Mouse (Mus musculus) ovary, adult 18-20 months (tissue): ENCODE measurements around the gene Plk2.

Experiments
- DNase-seq: peaks from one replicate; pipeline ENCODE4 v3.0.0; 2022; ENCODE audit warnings: low spot score, mixed read lengths

Plk2 gene

DNA sequence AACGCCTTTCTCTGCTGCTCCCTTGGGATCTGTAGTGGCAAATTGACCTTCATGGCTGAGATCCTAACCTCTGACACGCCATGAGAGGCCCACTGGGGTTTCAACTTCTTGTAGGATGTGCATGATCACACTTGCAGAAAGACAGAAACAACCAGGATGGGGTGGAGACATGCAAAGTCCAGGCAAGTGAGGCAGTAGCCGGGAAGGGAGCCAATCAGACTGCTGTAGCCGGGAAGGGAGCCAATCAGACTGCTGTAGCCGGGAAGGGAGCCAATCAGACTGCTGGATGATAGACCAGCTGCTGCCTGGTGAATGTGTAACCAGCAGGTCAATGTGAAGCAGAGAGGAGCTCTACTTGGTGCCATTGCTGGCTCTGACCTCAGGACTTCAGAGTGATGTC, 11.3 kb downstream of the Plk2 start:
- no peak for DNase-seq

DNA sequence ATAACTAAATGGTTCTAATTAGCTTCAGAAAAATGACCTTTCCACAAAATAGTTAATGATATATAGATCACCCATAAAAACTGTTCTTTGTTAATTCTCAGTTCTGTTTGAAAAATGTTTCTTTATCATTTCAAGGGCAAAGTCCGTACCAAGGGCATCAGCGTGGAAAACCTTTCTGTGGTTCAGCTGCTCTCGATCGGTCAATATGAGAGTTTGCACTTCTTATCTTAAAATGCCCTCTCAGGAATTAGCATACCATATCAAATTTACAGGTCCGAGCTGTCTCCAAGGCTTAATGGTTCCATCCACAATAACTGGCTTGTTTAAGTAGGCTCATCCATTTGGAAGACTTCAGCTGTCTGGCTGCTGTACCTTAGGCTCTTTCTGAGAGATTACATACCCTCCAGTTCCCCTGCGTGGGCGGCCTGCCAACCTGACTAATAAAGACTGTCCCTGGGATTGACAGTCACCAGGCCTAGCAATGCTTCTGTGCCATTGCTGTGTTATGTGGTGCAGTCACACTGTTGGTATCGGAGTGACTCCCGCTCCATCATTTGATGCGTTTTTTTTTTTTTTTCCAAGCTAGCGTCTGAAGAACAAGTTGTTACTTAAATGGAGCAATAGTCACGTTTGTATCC, 17.8 kb downstream of the Plk2 start:
- no peak for DNase-seq

- peak; percentile 8 for DNase-seq
Observed at GRCm38 (mm10) chr13:110418656-110419055, 23.8 kb downstream of the Plk2 start.

DNA sequence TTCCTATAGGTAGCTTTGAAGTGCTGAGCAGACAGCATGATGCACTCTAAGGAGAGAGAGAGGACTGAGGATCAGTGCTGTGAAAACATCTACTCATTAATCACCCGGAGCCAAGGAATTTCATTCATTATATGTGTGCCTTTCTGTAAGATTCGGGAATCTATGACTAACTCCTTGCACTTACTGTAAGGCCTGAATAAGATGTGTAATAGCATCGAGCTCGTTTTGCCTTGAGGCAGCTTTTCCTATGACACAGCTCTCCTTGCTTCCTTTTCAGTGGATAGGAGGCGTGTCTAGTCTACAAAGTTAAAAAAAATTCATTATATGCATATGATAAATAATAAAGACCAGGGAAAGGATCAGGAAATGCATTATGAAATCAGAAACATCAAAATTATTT, 24.8 kb downstream of the Plk2 start:
- no peak for DNase-seq

DNA sequence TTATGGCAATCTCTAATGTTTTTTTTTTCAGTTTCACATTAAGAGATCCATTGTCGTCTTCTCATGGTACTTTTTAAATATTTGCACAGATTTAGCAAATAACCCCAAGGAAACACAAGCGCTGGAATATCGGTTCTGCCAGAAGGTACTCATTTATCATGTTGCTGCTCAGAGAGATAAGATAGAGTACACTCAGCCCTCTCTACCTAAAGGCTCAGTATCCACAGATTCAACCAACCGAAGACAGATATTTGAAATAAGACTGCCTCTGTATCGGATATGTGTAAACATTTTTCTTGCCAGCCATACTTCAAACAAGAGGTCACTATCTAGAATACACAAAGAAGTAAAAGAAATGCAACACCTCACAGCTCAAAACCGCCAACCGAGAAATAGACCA, 27.6 kb downstream of the Plk2 start:
- DNase-seq = no peak

- no peak for DNase-seq
Observed at GRCm38 (mm10) chr13:110425512-110426222, 30.8 kb downstream of the Plk2 start.

DNA sequence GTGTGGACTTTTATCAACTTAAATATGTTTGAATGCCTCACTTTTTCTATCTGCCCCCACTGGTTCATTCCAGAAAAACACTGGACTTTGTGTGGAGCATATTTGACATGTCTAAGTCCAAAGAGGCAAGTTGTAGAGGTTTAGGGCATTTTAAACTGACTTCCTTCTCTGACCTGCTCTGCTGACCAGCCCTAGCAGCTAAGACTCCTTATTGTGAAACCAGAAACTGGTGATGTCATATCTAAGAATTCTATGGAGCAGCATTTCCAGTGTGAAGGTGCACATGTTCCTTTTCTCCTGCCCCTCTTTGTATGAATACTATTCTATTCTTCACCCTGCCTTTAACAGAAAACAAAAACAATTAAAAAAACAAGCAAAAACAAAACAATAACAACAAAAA, 36.5 kb downstream of the Plk2 start:
- no peak for DNase-seq

DNA sequence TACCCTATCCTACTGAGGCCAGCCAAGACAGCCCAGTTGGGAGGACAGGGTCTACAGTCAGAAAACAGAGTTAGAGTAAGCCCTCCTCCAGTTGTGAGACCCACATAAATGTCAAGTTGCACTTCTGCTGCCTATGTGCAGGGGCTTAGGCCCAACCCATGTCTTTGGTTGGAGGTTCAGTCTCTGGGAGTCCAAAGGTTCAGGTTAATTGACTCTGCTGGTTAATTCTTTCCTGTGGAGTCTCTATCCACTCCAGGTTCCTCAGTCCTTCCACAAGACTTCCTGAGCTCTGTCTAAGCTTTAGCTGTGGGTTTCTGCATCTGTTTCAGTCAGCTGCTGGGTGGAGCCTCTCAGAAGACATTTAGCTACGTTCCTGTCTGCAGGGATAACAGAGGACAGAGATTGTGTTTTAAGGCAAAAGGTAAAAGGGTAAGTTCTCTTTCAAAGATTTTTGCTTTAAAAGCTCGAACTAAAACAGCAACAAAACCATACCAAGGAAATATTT, 37.3 kb downstream of the Plk2 start:
- DNase-seq = no peak

DNA sequence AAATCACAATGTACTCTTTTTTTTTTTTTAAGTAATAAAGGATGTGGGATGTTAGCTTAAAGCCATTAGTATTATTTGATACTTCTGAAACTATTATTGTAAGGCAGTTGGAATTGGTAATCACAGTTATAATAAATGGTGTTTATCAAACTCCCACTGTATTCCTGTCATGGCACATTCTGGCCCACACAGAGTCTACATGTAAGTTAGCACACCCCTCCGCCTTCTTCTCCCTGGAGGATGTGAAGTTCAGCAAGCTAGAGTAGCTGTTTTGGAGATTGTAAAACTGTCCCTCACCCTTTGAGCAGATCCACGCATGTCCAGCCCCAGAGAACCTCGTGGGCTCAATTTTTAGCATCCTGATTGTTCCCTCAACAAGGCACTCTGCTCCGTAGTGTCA, 37.8 kb downstream of the Plk2 start:
- DNase-seq = no peak

- no peak for DNase-seq
Observed at GRCm38 (mm10) chr13:110436692-110437091, 41.8 kb downstream of the Plk2 start.

DNA sequence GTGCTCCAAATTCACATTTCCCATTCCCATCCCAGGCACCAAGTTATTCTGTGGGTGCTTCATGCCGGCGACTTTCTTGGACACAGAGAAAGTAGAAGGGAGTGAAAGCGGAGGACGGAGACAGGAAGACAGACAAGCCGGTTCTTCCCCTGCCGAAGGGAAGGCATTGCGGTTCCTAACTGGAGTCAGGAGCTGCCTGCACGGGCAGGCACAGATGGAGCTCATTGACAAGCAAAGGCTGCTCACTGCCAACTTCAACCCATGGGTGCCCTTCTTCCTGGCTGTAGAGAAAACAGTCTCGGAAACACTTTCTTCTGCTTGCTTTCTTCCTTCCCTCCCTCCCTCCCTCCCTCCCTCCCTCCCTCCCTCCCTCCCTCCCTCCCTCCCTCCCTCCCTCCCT, 43.8 kb downstream of the Plk2 start:
- no peak for DNase-seq

- no peak for DNase-seq
Observed at GRCm38 (mm10) chr13:110444335-110444734, 49.5 kb downstream of the Plk2 start.

DNA sequence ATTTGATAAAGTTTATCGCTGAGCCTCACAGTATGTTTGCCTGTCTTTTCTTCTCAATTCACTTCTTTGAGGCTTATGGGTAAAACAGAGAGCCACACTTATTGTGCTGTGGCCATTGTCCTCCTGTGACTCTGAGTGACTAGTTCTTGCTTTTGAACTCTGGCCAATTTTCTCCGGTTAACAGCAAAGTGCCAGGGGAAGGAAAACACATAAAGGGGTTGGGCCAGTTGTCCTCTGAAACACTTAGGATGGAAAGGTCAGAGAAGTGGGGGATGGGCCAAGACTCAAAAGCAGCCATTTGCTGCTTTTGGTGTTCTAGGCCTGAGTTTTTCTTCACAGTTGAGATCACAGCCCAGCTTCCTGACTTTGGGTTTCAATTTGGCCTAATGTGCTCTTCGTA, 50.0 kb downstream of the Plk2 start:
- DNase-seq = no peak

DNA sequence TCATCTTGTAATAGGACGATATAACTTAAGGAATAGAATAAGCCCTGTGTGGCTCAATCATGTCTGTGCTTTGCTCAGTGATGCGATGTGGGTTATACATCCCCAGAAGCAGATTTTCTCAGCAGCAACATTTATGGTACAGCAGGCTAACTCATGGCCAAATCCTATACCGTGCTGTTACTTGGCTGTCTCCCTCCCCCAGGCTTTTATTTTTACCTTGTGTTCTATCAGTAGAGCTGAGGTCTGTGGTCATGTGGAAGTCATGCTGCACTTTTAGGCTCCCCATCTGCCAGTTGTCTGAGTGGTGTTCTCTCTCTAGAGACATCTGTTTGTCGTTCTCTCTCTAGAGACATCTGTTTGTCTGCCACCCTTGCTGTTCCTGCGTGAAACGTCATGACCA, 51.6 kb downstream of the Plk2 start:
- DNase-seq = no peak

DNA sequence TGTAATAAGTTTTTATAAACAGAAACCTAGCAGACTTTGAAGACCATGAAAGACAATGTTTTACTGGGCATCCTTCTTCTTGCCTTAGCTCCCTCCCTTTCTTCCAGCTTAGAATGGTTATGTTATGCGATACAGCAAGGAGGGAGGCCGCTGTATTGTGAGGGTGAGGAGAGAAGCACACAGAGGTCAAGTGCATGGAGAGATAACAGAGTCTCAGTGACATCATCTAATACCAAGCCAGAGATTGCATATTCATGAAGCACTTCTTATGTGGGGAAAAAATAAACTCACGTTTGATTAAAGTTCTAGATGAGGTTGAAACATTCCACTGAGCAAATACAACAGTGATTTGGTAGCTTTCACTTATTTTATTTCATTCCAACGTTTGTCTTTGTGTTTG, 55.2 kb downstream of the Plk2 start:
- no peak for DNase-seq
